Mouse (Mus musculus) G1E (cell line): ENCODE data around the gene Tspyl4.

Experiments
- CTCF ChIP-seq: IDR thresholded peaks from 2 replicates; pipeline ENCODE4 v1.5.1; 2012; ENCODE audit warnings: low read depth, low read length, inconsistent platforms, mixed read lengths
- POLR2AphosphoS5 ChIP-seq: IDR thresholded peaks from 2 replicates; pipeline ENCODE4 v1.6.1; 2012; ENCODE audit warnings: low read depth, low read length, inconsistent platforms; ENCODE audit not compliant: insufficient replicate concordance
- TAL1 ChIP-seq: conservative IDR thresholded peaks from 2 replicates; pipeline ENCODE4 v1.6.1; 2012; ENCODE audit warnings: low read depth, low read length, inconsistent platforms, mixed read lengths

GRCm38 (mm10) chr10:34281962-34282388, 15.3 kb upstream of the Tspyl4 start, which contains the start of gene Tspyl1:
- TF ChIP-seq CTCF (no peak), TAL1 (no peak), POLR2AphosphoS5 (no peak)
